8 mouse cellular contexts compared by ENCODE assay signal in genomic region chr10:29533846-29534829, GRCm38 (mm10). TPM values are rescaled to one million over a fixed set of nuclear protein-coding genes. Genes with fewer than 3 reads are reported as not detected.
A peak's percentile ranks its signal among the peaks of the same experiment; 100 is the strongest.
DNase-seq lines count a peak whose midpoint lies in the region; ATAC-seq lines count a peak whose summit lies in the region.

No protein-coding gene starts in this region.

- H3K27me3 ChIP-seq in hindbrain, embryonic 11.5 days (ENCODE audit: control insufficient read depth, insufficient read depth, low read length) = peaks cover 22% of the 10 kb centered on the region
- H3K27me3 ChIP-seq in limb, embryonic 10.5 days (ENCODE audit: low read depth, poor library complexity, severe bottlenecking) = peaks cover 20% of the 10 kb centered on the region; the same call in 1 of the 2 replicates
- H3K27me3 ChIP-seq in neural tube, embryonic 13.5 days = peaks cover 53% of the 10 kb centered on the region

- no peak overlapping the region for H3K27ac ChIP-seq in hindbrain, embryonic 11.5 days (ENCODE audit: low read depth, low read length)
- H3K27ac ChIP-seq in limb, embryonic 10.5 days = peak overlapping the region; percentile 85
- H3K27ac ChIP-seq in neural tube, embryonic 13.5 days (replicated peaks) = no peak overlapping the region

- peak overlapping the region; percentile 64 for H3K4me3 ChIP-seq in hindbrain, embryonic 11.5 days (ENCODE audit: low read depth, low read length)
- peak overlapping the region; percentile 74 for H3K4me3 ChIP-seq in limb, embryonic 10.5 days
- peak overlapping the region; percentile 57 for H3K4me3 ChIP-seq in neural tube, embryonic 13.5 days

- ATAC-seq in hindbrain, embryonic 11.5 days (ENCODE audit: low FRiP score) = peak; percentile 38
- ATAC-seq in neural tube, embryonic 13.5 days (ENCODE audit: low read depth) = peak; percentile 58

- H3K4me1 ChIP-seq in hindbrain, embryonic 11.5 days (replicated peaks; ENCODE audit: control insufficient read depth, insufficient read depth, low read length) = peaks cover 12% of the 10 kb centered on the region
- H3K4me1 ChIP-seq in limb, embryonic 10.5 days = peaks cover 36% of the 10 kb centered on the region
- H3K4me1 ChIP-seq in neural tube, embryonic 13.5 days (replicated peaks) = peaks cover 26% of the 10 kb centered on the region

- H3K9ac ChIP-seq in hindbrain, embryonic 11.5 days (ENCODE audit: low read depth, low read length) = no peak overlapping the region; the same call in 1 of the 2 replicates
- H3K9ac ChIP-seq in neural tube, embryonic 13.5 days = peak overlapping the region; percentile 47

- H3K36me3 ChIP-seq in hindbrain, embryonic 11.5 days (ENCODE audit: control insufficient read depth, insufficient read depth, low read length) = no peaks in the 10 kb centered on the region
- H3K36me3 ChIP-seq in limb, embryonic 10.5 days = no peaks in the 10 kb centered on the region
- no peaks in the 10 kb centered on the region for H3K36me3 ChIP-seq in neural tube, embryonic 13.5 days

- no peaks in the 10 kb centered on the region for H3K9me3 ChIP-seq in hindbrain, embryonic 11.5 days (ENCODE audit: control insufficient read depth, low read length)
- no peaks in the 10 kb centered on the region for H3K9me3 ChIP-seq in limb, embryonic 10.5 days (replicated peaks)
- H3K9me3 ChIP-seq in neural tube, embryonic 13.5 days = no peaks in the 10 kb centered on the region

- peak overlapping the region; percentile 80 for H3K4me2 ChIP-seq in hindbrain, embryonic 11.5 days (replicated peaks; ENCODE audit: low read depth, low read length)
- peak overlapping the region; percentile 93 for H3K4me2 ChIP-seq in neural tube, embryonic 13.5 days

- DNase-seq in adrenal gland, adult 2 months = peak; percentile 12
- DNase-seq in adrenal gland, adult 8-10 months = no peak
- peak; percentile 2 for DNase-seq in thymus, postnatal 14 days
- no peak for DNase-seq in thymus, postnatal 0 days (ENCODE audit: low spot score)
- DNase-seq in hindbrain, embryonic 11.5 days (ENCODE audit: low spot score) = peak; percentile 59
- DNase-seq in limb, embryonic 10.5 days (ENCODE audit: low spot score) = peak; percentile 53
- no peak for DNase-seq in spleen, postnatal 4 days (ENCODE audit: low spot score in 2 of 2)

- 1% methylated on average over 24 of the region's 24 CpGs for WGBS in hindbrain, embryonic 11.5 days
- WGBS in limb, embryonic 10.5 days = under 1% methylated on average over 24 of the region's 24 CpGs
- WGBS in neural tube, embryonic 13.5 days = under 1% methylated on average over 24 of the region's 24 CpGs

RNA-seq across cellular contexts. Expression of gene Rspo3, which starts 1.5 kb away (rescaled TPM):
- total RNA-seq in adrenal gland, adult 2 months (2021) = 10 to 100 TPM; 13.5 to 22.7 TPM
- 16.6 and 22.6 TPM in 2 replicates for polyA plus RNA-seq in adrenal gland, adult 2 months (2012; rRNA removed)
- 10 to 100 TPM; 17.8 to 27.8 (median 23.5) TPM for total RNA-seq in adrenal gland, adult 8-10 months (2022)
- 0.40 and 0.46 TPM in 2 replicates for polyA plus RNA-seq in thymus, postnatal 0 days (2015; fragmentation: Nextera tagmentation; extraction: Ambion mirVana)
- polyA plus RNA-seq in hindbrain, embryonic 11.5 days (2014; fragmentation: Nextera tagmentation; extraction: Ambion mirVana) = 10.4 and 11.1 TPM in 2 replicates
- polyA plus RNA-seq in limb, embryonic 10.5 days (2016; fragmentation: Nextera tagmentation; extraction: Ambion mirVana) = 8.3 and 12.2 TPM in 2 replicates
- polyA plus RNA-seq in neural tube, embryonic 13.5 days (2015; fragmentation: Nextera tagmentation; extraction: Ambion mirVana) = 2.7 and 3.6 TPM in 2 replicates

Comparison
In these comparisons a context has a peak if more than half of its experiments do, and no peak if none do; other contexts are left out.
1. DNase-seq: peak in adrenal gland, adult 2 months (single experiment), thymus, postnatal 14 days (single experiment), hindbrain, embryonic 11.5 days (single experiment) and limb, embryonic 10.5 days (single experiment); none in adrenal gland, adult 8-10 months (single experiment), thymus, postnatal 0 days (single experiment) and spleen, postnatal 4 days (0 of 2).
2. Peak in every context shown above with its lines, with median percentiles within 50 percentile points of each other: H3K4me3 ChIP-seq.